35 mouse cellular contexts compared by ENCODE assay signal in genomic region chr7:46364154-46364553, GRCm38 (mm10). TPM values are rescaled to one million over a fixed set of nuclear protein-coding genes. Genes with fewer than 3 reads are reported as not detected.
DNase-seq lines count a peak whose midpoint lies in the region; ATAC-seq and TF ChIP-seq lines count a peak whose summit lies in the region.
"Had no signal": no experiment of that assay in that cellular context is flagged by ENCODE, and none has a peak within 500 bp of the region (broad histone marks: within the 10 kb centered on the region; RNA-seq: fewer than 3 reads in every experiment).

No protein-coding gene starts in this region.

- DNase-seq in limb, embryonic 10.5 days (ENCODE audit: low spot score) = no peak
- DNase-seq in layer of hippocampus, adult 18-20 months (ENCODE audit: low spot score in 2 of 2) = peak; percentile 50 to 71
- DNase-seq in layer of hippocampus, adult 9-10 months (ENCODE audit: low spot score) = peak; percentile 15
- no peak for DNase-seq in liver, postnatal 0 days
- DNase-seq: adrenal gland, postnatal 25 days; B cell, adult 2 months; cerebellum, adult 2 months; cerebellum, postnatal 25 days; gastrocnemius, postnatal 10 days; heart, postnatal 36 days; kidney, adult 2 months; kidney, postnatal 4 days; lung, adult 18-20 months; lung, postnatal 10 days; retina, postnatal 1 day; thymus, adult 2 months; thymus, postnatal 4 days had no signal

- no peak overlapping the region for H3K4me3 ChIP-seq in limb, embryonic 13.5 days
- no peak overlapping the region for H3K4me3 ChIP-seq in limb, embryonic 10.5 days
- H3K4me3 ChIP-seq in kidney, embryonic 15.5 days (replicated peaks) = no peak overlapping the region
- no peak overlapping the region for H3K4me3 ChIP-seq in liver, postnatal 0 days (ENCODE audit: low read depth, low read length)
- H3K4me3 ChIP-seq: hindbrain, embryonic 12.5 days; intestine, embryonic 15.5 days; liver, embryonic 12.5 days; midbrain, embryonic 13.5 days; neural tube, embryonic 15.5 days had no signal

- H3K27me3 ChIP-seq in limb, embryonic 13.5 days = 0 out of 2 replicates have a peak, but pooled peaks cover 3% of the 10 kb centered on the region
- 0 out of 2 replicates have a peak, but pooled peaks cover 8% of the 10 kb centered on the region for H3K27me3 ChIP-seq in limb, embryonic 10.5 days (ENCODE audit: low read depth, poor library complexity, severe bottlenecking)
- peaks cover 37% of the 10 kb centered on the region; the same call in 1 of the 2 replicates for H3K27me3 ChIP-seq in kidney, embryonic 15.5 days
- no peaks in the 10 kb centered on the region for H3K27me3 ChIP-seq in liver, postnatal 0 days (ENCODE audit: insufficient read depth, low read length)
- H3K27me3 ChIP-seq: midbrain, embryonic 13.5 days had no signal

- no peak overlapping the region for H3K4me2 ChIP-seq in limb, embryonic 13.5 days (replicated peaks)
- H3K4me2 ChIP-seq in kidney, embryonic 15.5 days = no peak overlapping the region
- H3K4me2 ChIP-seq in liver, postnatal 0 days (ENCODE audit: low read depth, low read length) = no peak overlapping the region
- H3K4me2 ChIP-seq: heart, embryonic 11.5 days; hindbrain, embryonic 12.5 days; intestine, embryonic 15.5 days; liver, embryonic 12.5 days; midbrain, embryonic 13.5 days; neural tube, embryonic 15.5 days had no signal

- H3K9me3 ChIP-seq in limb, embryonic 13.5 days = no peaks in the 10 kb centered on the region
- no peaks in the 10 kb centered on the region for H3K9me3 ChIP-seq in limb, embryonic 10.5 days (replicated peaks)
- H3K9me3 ChIP-seq in kidney, embryonic 15.5 days (replicated peaks) = no peaks in the 10 kb centered on the region
- H3K9me3 ChIP-seq in liver, postnatal 0 days (ENCODE audit: low read length) = no peaks in the 10 kb centered on the region
- H3K9me3 ChIP-seq: hindbrain, embryonic 12.5 days; intestine, embryonic 15.5 days; liver, embryonic 12.5 days; midbrain, embryonic 13.5 days; neural tube, embryonic 15.5 days had no signal

- WGBS in limb, embryonic 13.5 days = 53% methylated on average over 4 of the region's 5 CpGs
- WGBS in limb, embryonic 10.5 days = 64% methylated on average over 4 of the region's 5 CpGs
- 51% methylated on average over 5 of the region's 5 CpGs for WGBS in kidney, embryonic 15.5 days
- 56% methylated on average over 5 of the region's 5 CpGs for WGBS in liver, postnatal 0 days (ENCODE audit: insufficient replicate concordance)

- no peaks in the 10 kb centered on the region for H3K4me1 ChIP-seq in limb, embryonic 13.5 days
- H3K4me1 ChIP-seq in limb, embryonic 10.5 days = no peaks in the 10 kb centered on the region
- no peaks in the 10 kb centered on the region for H3K4me1 ChIP-seq in kidney, embryonic 15.5 days
- no peaks in the 10 kb centered on the region for H3K4me1 ChIP-seq in liver, postnatal 0 days (ENCODE audit: insufficient read depth)
- H3K4me1 ChIP-seq: hindbrain, embryonic 12.5 days; intestine, embryonic 15.5 days; liver, embryonic 12.5 days; midbrain, embryonic 13.5 days; neural tube, embryonic 15.5 days had no signal

- H3K27ac ChIP-seq in limb, embryonic 13.5 days = no peak overlapping the region
- no peak overlapping the region for H3K27ac ChIP-seq in limb, embryonic 10.5 days
- no peak overlapping the region for H3K27ac ChIP-seq in kidney, embryonic 15.5 days
- no peak overlapping the region for H3K27ac ChIP-seq in liver, postnatal 0 days (ENCODE audit: low read depth)
- H3K27ac ChIP-seq: hindbrain, embryonic 12.5 days; hindbrain, postnatal 0 days; intestine, embryonic 15.5 days; kidney, postnatal 0 days; liver, embryonic 12.5 days; macrophage; midbrain, embryonic 13.5 days; neural tube, embryonic 15.5 days had no signal

- TF ChIP-seq EP300 in liver, postnatal 0 days (IDR thresholded peaks at IDR 0.05; ENCODE audit: low read depth) = no peak

- H3K9ac ChIP-seq in limb, embryonic 13.5 days = no peak overlapping the region
- no peak overlapping the region for H3K9ac ChIP-seq in kidney, embryonic 15.5 days
- H3K9ac ChIP-seq in liver, postnatal 0 days (replicated peaks) = no peak overlapping the region
- H3K9ac ChIP-seq: hindbrain, embryonic 12.5 days; intestine, embryonic 15.5 days; liver, embryonic 12.5 days; midbrain, embryonic 13.5 days; neural tube, embryonic 15.5 days had no signal

- no peak for TF ChIP-seq CTCF in liver, postnatal 0 days (IDR thresholded peaks at IDR 0.05; ENCODE audit: low read depth)

- peak; percentile 36; the same call in 1 of the 2 replicates for ATAC-seq in limb, embryonic 13.5 days (ENCODE audit: low FRiP score, low read depth)
- ATAC-seq in kidney, embryonic 15.5 days (replicated peaks; ENCODE audit: low FRiP score) = no peak
- no peak for ATAC-seq in liver, postnatal 0 days
- ATAC-seq: forebrain, embryonic 14.5 days; hindbrain, postnatal 0 days; intestine, embryonic 15.5 days; liver, embryonic 12.5 days; midbrain, embryonic 13.5 days had no signal

- H3K36me3 ChIP-seq in limb, embryonic 13.5 days = no peaks in the 10 kb centered on the region
- H3K36me3 ChIP-seq in limb, embryonic 10.5 days = no peaks in the 10 kb centered on the region
- no peaks in the 10 kb centered on the region for H3K36me3 ChIP-seq in kidney, embryonic 15.5 days
- no peaks in the 10 kb centered on the region for H3K36me3 ChIP-seq in liver, postnatal 0 days (replicated peaks; ENCODE audit: insufficient read depth, low read length)
- H3K36me3 ChIP-seq: hindbrain, embryonic 12.5 days; intestine, embryonic 15.5 days; liver, embryonic 12.5 days; midbrain, embryonic 13.5 days; neural tube, embryonic 15.5 days had no signal

RNA-seq across cellular contexts. Expression of gene Myod1, which starts 12.1 kb away (rescaled TPM):
- polyA plus RNA-seq in limb, embryonic 13.5 days (2015; fragmentation: Nextera tagmentation; extraction: Ambion mirVana) = 59.2 and 69.5 TPM in 2 replicates
- 1.3 and 13.8 TPM in 2 replicates for polyA plus RNA-seq in limb, embryonic 10.5 days (2016; fragmentation: Nextera tagmentation; extraction: Ambion mirVana)
- under 1 TPM in 1 of 2 experiments, not detected in 1; 0.18 TPM for total RNA-seq in layer of hippocampus, adult 18-20 months (2021)
- polyA plus RNA-seq in kidney, embryonic 15.5 days (2015; fragmentation: Nextera tagmentation; extraction: Ambion mirVana) = 2.2 and 3.1 TPM in 2 replicates
- polyA plus RNA-seq in liver, postnatal 0 days (2015; fragmentation: Nextera tagmentation; extraction: Ambion mirVana) = 0.09 TPM in 1 of 2 replicates, not detected in the other
- total RNA-seq: adrenal gland, adult 18-20 months; adrenal gland, postnatal 25 days; granulocyte monocyte progenitor cell, adult 5-6 weeks; heart, postnatal 36 days; left cerebral cortex, adult 18-20 months; megakaryocyte-erythroid progenitor cell, adult 5-6 weeks; monocyte, adult 5-6 weeks had no signal
- polyA plus RNA-seq: cerebellum, adult 2 months; forebrain, embryonic 14.5 days; kidney, postnatal 0 days; macrophage; midbrain, embryonic 13.5 days had no signal

RNA-seq across cellular contexts. Expression of gene Kcnc1, which starts 32.1 kb away (rescaled TPM):
- polyA plus RNA-seq in limb, embryonic 13.5 days (2015; fragmentation: Nextera tagmentation; extraction: Ambion mirVana) = 0.06 and 0.60 TPM in 2 replicates
- 0.03 TPM in 1 of 2 replicates, not detected in the other for polyA plus RNA-seq in limb, embryonic 10.5 days (2016; fragmentation: Nextera tagmentation; extraction: Ambion mirVana)
- 100 to 1,000 TPM; 117 to 118 TPM for total RNA-seq in layer of hippocampus, adult 18-20 months (2021)
- 0.06 and 0.10 TPM in 2 replicates for polyA plus RNA-seq in kidney, embryonic 15.5 days (2015; fragmentation: Nextera tagmentation; extraction: Ambion mirVana)
- polyA plus RNA-seq in liver, postnatal 0 days (2015; fragmentation: Nextera tagmentation; extraction: Ambion mirVana) = 0.07 TPM in 1 of 2 replicates, not detected in the other
- total RNA-seq: granulocyte monocyte progenitor cell, adult 5-6 weeks; monocyte, adult 5-6 weeks had no signal
- polyA plus RNA-seq: heart, embryonic 16.5 days; macrophage had no signal

Comparison
In these comparisons a context has a peak if more than half of its experiments do, and no peak if none do; other contexts are left out.
1. DNase-seq: peak in layer of hippocampus, adult 18-20 months (2 of 2) and layer of hippocampus, adult 9-10 months (single experiment); none in limb, embryonic 10.5 days (single experiment) and liver, postnatal 0 days (single experiment).